Mouse (Mus musculus) gonadal fat pad, adult 2 months (tissue): Measurements from ENCODE around the gene Iqcj. TPM values are rescaled to one million over a fixed set of nuclear protein-coding genes. Genes with fewer than 3 reads are reported as not detected.
"Not testable (repeated sequence)": the region's sequence is repeated elsewhere in the genome, so short reads cannot be mapped to it uniquely, and the experiment has no call there.

ENCODE experiments used
- DNase-seq: peaks from one replicate; pipeline ENCODE4 v3.0.0-alpha.2; 2012; ENCODE audit warnings: low read depth
- polyA plus RNA-seq: library from polyadenylated mRNA; depleted of rRNA; stranded (reverse); fragments of >200 nt; gene quantifications from 2 replicates; pipeline ENCODE4 v1.2.3, GENCODE M21; 2012; rRNA removed

Gene Iqcj
- polyA plus RNA-seq, 1 experiment, result not detected

- DNase-seq, result no peak
Measured at GRCm38 (mm10) chr3:68071395-68072386, 179.7 kb downstream of the Iqcj start.

- no peak for DNase-seq
Measured at GRCm38 (mm10) chr3:68077406-68077805, 185.4 kb downstream of the Iqcj start.

GRCm38 (mm10) chr3:68085024-68085423, 193.0 kb downstream of the Iqcj start:
- DNase-seq, result no peak

- DNase-seq, result no peak
Measured at GRCm38 (mm10) chr3:68092108-68092507, 200.1 kb downstream of the Iqcj start.

GRCm38 (mm10) chr3:68096724-68097431, 204.9 kb downstream of the Iqcj start:
- no peak for DNase-seq

- not testable (repeated sequence) for DNase-seq
Measured at GRCm38 (mm10) chr3:68099561-68099960, 207.5 kb downstream of the Iqcj start.

- no peak for DNase-seq
Measured at GRCm38 (mm10) chr3:68101343-68101742, 209.3 kb downstream of the Iqcj start.

GRCm38 (mm10) chr3:68105081-68105685, 213.2 kb downstream of the Iqcj start:
- DNase-seq, result no peak

Other genes with a start within 250 kb of the Iqcj start
- gene Iqschfp, start within 50 bp of the Iqcj start, polyA plus RNA-seq, result not detected in 2 replicates
- 5.0 and 5.2 TPM in 2 replicates for gene Schip1, start 172.6 kb downstream of the Iqcj start, polyA plus RNA-seq